Mouse (Mus musculus): ENCODE data around the gene Ppip5k2. TPM values are rescaled to one million over a fixed set of nuclear protein-coding genes. Genes with fewer than 3 reads are reported as not detected.
A peak's percentile ranks its signal among the peaks of the same experiment; 100 is the strongest.

Ppip5k2 gene
- polyA plus RNA-seq, 1 experiment, result 4.3 TPM

DNA sequence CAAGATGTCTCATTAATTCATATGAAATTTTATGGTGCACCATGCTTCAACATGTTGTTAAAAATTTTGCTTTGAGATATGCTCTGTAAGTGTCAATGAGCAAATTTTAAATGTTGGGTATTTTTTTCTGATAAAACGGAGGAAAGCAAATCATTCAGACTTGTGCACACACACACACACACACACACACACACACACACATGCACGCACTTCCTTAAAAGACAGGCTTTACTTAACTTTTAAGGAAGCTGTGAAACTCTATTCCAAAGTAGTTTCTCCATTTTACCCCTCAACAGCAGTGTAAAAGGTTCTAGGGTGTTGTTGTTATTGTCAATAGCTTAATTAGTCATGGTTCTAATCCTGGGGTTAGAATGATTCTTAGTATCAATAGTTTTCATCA lies 94.1 kb downstream of the Ppip5k2 start:
- TF ChIP-seq CTCF (IDR thresholded peaks at IDR 0.05; ENCODE audit: insufficient read depth, low read length) (no peak), POLR2A (IDR thresholded peaks at IDR 0.05; ENCODE audit: borderline replicate concordance, extremely low read depth, low read depth, low read length) (no peak)
- WGBS, result 50% methylated on average over 2 of the region's 2 CpGs
- Histone ChIP-seq H3K4me1 (ENCODE audit: control insufficient read depth, insufficient read depth, low read length) (peaks cover 3% of the 10 kb centered on the region; the same call in 1 of the 2 replicates), H3K4me3 (replicated peaks; ENCODE audit: extremely low read depth, low read depth, low read length) (no peak overlapping the region)
- DNase-seq, result no peak

DNA sequence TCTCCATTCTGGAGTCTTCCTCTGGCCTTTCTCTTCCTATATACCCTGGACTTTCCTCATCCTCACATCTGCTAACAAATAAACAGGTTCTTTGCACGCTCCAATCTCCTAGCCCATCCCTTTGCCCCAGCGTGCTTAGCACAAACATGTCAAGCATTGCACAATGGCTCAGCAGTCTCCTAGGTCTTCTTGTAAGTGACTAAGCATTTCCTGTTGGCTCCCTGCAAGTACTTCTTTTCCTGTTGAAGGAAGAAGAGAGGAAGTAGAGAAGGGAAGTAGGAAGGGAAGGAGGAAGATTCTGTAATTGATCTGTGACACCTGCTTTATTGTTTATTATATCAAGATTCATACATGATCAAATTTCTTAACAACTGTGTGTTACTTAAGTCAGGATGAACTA lies 97.4 kb downstream of the Ppip5k2 start:
- 13% methylated on average over 2 of the region's 2 CpGs for WGBS
- no peak for TF ChIP-seq CTCF (IDR thresholded peaks at IDR 0.05; ENCODE audit: insufficient read depth, low read length)
- TF ChIP-seq POLR2A (IDR thresholded peaks at IDR 0.05; ENCODE audit: borderline replicate concordance, extremely low read depth, low read depth, low read length), result no peak

DNA sequence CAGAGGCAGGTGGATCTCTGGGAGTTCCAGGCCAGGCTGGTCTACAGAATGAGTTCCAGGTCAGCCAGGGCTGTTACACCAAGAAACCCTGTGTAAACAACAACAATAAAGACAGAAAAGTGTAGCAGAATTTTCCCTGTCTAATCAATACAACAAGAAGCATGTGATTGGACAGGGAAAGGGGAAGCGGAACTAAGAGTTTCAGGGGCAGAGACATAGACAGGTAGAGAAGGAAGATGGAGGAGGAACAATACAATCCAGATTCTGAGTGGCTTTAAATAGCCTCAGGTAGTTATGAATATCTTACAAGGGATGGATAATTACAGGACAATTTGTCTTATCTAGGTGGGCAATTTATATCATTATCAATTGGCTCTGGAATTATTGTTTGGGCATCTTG lies 102.9 kb downstream of the Ppip5k2 start:
- 92% methylated on average over 1 of the region's 1 CpGs for WGBS
- DNase-seq, result no peak
- TF ChIP-seq POLR2A (IDR thresholded peaks at IDR 0.05; ENCODE audit: borderline replicate concordance, extremely low read depth, low read depth, low read length) (no peak), CTCF (IDR thresholded peaks at IDR 0.05; ENCODE audit: insufficient read depth, low read length) (no peak)
- peaks cover 2% of the 10 kb centered on the region; the same call in 1 of the 2 replicates for H3K4me1 ChIP-seq (ENCODE audit: control insufficient read depth, insufficient read depth, low read length)
- H3K4me3 ChIP-seq (replicated peaks; ENCODE audit: extremely low read depth, low read depth, low read length), result no peak overlapping the region

More for the DNA sequence above, 97.4 kb downstream of the Ppip5k2 start:
- H3K4me1 ChIP-seq (ENCODE audit: control insufficient read depth, insufficient read depth, low read length), result peaks cover 3% of the 10 kb centered on the region; the same call in 1 of the 2 replicates
- no peak overlapping the region for H3K4me3 ChIP-seq (replicated peaks; ENCODE audit: extremely low read depth, low read depth, low read length)
- DNase-seq, result no peak

DNA sequence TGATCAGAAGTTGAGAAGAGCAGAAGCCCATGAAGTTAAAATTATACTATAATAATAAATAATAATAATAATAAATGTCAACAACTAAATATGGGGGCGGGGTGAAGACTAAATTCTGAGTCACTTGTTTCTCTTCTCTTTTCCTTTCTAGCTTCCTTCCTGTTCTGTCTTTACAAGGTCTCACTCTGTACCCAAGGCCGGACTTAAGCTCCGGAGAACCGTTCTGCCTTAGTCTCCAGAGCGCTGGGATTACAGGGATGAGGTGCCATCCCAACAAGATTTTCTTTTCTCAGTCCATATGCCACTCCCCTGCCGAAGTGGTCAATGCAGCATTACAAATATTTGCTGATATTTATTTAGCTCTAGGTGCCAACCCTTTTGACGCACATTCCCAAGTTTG lies 107.9 kb downstream of the Ppip5k2 start:
- WGBS, result 8% methylated on average over 7 of the region's 7 CpGs
- DNase-seq, result no peak
- H3K4me3 ChIP-seq (replicated peaks; ENCODE audit: extremely low read depth, low read depth, low read length), result peak overlapping the region; percentile 97
- peaks cover 11% of the 10 kb centered on the region for H3K4me1 ChIP-seq (ENCODE audit: control insufficient read depth, insufficient read depth, low read length)
- TF ChIP-seq POLR2A (IDR thresholded peaks at IDR 0.05; ENCODE audit: borderline replicate concordance, extremely low read depth, low read depth, low read length) (no peak), CTCF (IDR thresholded peaks at IDR 0.05; ENCODE audit: insufficient read depth, low read length) (no peak)

GRCm38 (mm10) chr1:97661406-97662241 lies 108.6 kb downstream of the Ppip5k2 start, which contains the start of gene D1Ertd622e:
D1Ertd622e (minus strand) TSS chr1:97662074.
- Histone ChIP-seq H3K4me3 (replicated peaks; ENCODE audit: extremely low read depth, low read depth, low read length) (peak within 1 kb of the TSS; percentile 97), H3K4me1 (ENCODE audit: control insufficient read depth, insufficient read depth, low read length) (peaks cover 14% of the 10 kb centered on the region)
- DNase-seq, result peak; percentile 78
- WGBS, result under 1% methylated on average over 81 of the region's 106 CpGs
- no peak for TF ChIP-seq CTCF (IDR thresholded peaks at IDR 0.05; ENCODE audit: insufficient read depth, low read length)
- TF ChIP-seq POLR2A (IDR thresholded peaks at IDR 0.05; ENCODE audit: borderline replicate concordance, extremely low read depth, low read depth, low read length), result peak; percentile 50; the same call in 1 of the 2 replicates

DNA sequence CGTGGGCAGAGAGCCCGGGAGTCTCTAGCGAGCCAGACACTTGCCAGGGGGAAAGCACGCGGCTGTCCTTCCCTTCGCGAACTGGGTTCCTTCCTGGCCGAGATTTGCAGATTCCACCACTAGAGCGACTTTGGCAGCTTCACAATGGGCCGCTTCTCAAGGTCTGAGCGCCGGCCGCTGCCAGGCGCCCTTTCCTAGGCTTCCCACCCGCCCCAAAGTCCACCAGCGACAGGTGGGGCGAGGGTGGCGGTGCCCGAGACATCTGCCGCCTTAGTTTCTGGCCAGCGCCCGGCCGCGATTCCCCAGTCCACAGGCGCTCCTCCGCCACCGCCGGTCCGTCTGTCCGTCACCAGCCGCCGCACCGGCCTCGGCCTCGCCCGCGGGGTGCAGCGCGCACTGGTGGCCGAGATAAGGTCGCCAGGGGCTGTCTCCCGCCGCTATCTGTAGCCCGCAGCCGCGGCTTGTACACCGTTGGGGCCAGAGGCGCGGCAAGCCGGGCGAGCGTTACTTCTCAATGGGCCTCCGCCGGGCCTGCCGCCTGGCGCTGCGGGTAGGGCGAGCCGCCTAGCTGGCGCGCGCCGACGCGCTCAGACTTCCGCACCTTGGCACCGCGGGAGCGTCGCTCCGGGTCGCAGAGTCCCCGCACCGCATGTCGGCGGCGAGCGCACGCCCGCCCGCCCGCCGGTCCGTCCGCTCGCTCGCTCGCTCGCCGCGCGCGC lies 109.4 kb downstream of the Ppip5k2 start:
- Histone ChIP-seq H3K4me1 (ENCODE audit: control insufficient read depth, insufficient read depth, low read length) (peaks cover 14% of the 10 kb centered on the region), H3K4me3 (replicated peaks; ENCODE audit: extremely low read depth, low read depth, low read length) (peak overlapping the region; percentile 97)
- WGBS, result under 1% methylated on average over 92 of the region's 93 CpGs
- peak; percentile 66 for DNase-seq
- 0 out of 2 replicates have a peak, but pooled peaks have one; percentile 18 for TF ChIP-seq CTCF (IDR thresholded peaks at IDR 0.05; ENCODE audit: insufficient read depth, low read length)
- no peak for TF ChIP-seq POLR2A (IDR thresholded peaks at IDR 0.05; ENCODE audit: borderline replicate concordance, extremely low read depth, low read depth, low read length)

DNA sequence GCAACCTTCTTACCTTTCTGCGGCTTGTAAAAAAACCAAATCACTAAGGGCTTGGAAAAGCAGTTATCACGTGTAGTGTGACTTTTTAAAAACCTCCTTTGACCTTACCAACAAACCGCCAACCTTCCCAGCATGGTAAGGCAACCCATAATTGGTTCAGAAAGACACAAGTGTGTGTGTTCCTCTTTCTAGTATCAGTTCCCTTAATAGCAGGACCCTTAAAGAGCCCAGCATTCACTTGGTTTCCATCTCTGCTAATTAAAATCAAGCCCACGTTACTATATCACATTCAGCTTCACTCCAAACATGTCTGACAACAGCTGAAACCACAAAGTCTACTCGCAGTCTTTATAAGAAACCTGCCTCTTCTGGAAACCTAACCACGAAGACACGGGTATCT lies 110.8 kb downstream of the Ppip5k2 start:
- WGBS, result 69% methylated on average over 7 of the region's 7 CpGs
- no peak for DNase-seq

DNA sequence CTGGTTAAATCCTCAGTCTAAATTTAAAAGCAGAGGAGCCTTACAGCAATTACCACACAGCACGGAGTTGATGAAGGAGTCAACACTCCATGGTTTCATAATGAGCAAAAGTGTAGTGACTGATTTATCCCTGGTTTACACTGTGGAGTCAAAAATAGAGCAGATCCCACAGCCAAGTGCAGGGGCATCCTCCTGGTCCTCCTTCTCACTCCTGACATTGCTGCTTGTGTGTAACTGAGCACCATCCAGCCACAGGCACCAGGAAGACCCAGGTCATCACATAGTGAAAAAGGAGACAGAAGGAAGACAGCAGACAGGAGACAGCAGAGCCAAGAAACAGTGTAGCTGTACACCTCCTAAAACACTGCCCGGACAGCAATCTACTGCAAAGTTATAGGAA lies 112.4 kb downstream of the Ppip5k2 start:
- H3K4me3 ChIP-seq (replicated peaks; ENCODE audit: extremely low read depth, low read depth, low read length), result no peak overlapping the region
- TF ChIP-seq POLR2A (IDR thresholded peaks at IDR 0.05; ENCODE audit: borderline replicate concordance, extremely low read depth, low read depth, low read length), result no peak
- TF ChIP-seq CTCF (IDR thresholded peaks at IDR 0.05; ENCODE audit: insufficient read depth, low read length), result no peak
- H3K4me1 ChIP-seq (ENCODE audit: control insufficient read depth, insufficient read depth, low read length), result peaks cover 14% of the 10 kb centered on the region
- WGBS, result 56% methylated on average over 2 of the region's 2 CpGs
- no peak for DNase-seq

More for the DNA sequence above, 110.8 kb downstream of the Ppip5k2 start:
- peaks cover 14% of the 10 kb centered on the region for H3K4me1 ChIP-seq (ENCODE audit: control insufficient read depth, insufficient read depth, low read length)
- H3K4me3 ChIP-seq (replicated peaks; ENCODE audit: extremely low read depth, low read depth, low read length), result peak overlapping the region; percentile 5
- no peak for TF ChIP-seq POLR2A (IDR thresholded peaks at IDR 0.05; ENCODE audit: borderline replicate concordance, extremely low read depth, low read depth, low read length)

DNA sequence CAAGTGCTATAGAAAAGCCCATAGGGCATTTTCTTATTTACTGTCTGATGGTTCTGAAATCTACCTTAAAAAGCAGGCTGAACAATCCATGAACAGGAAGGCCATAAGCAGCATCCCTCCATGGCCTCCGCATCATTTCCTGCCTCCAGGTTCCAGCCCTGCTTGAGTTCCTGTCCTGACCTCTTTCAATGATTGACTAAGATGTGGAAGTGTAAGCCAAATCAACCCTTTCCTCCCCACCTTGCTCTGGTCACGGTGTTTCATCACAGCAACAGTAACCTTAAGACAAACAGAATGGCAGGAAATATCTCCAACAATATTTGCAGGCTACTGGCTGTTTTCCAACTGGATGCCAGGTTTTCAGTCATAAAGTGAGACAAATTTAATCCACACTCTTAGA lies 113.0 kb downstream of the Ppip5k2 start:
- DNase-seq, result no peak
- 27% methylated on average over 2 of the region's 2 CpGs for WGBS
- Histone ChIP-seq H3K4me1 (ENCODE audit: control insufficient read depth, insufficient read depth, low read length) (peaks cover 12% of the 10 kb centered on the region), H3K4me3 (replicated peaks; ENCODE audit: extremely low read depth, low read depth, low read length) (no peak overlapping the region)
- TF ChIP-seq CTCF (IDR thresholded peaks at IDR 0.05; ENCODE audit: insufficient read depth, low read length) (no peak), POLR2A (IDR thresholded peaks at IDR 0.05; ENCODE audit: borderline replicate concordance, extremely low read depth, low read depth, low read length) (no peak)

Other genes with a start within 250 kb of the Ppip5k2 start
- 12.0 and 13.7 TPM in 2 replicates for gene D1Ertd622e, start 108.3 kb downstream of the Ppip5k2 start, polyA plus RNA-seq (2012; rRNA removed)
- gene Gin1, start 239 bp downstream of the Ppip5k2 start, polyA plus RNA-seq (2012; rRNA removed), result 1.4 and 1.8 TPM in 2 replicates

Measured in lung, adult 2 months (tissue).